Comparison of ENCODE assay signal across 8 mouse cellular contexts in the genomic region with DNA sequence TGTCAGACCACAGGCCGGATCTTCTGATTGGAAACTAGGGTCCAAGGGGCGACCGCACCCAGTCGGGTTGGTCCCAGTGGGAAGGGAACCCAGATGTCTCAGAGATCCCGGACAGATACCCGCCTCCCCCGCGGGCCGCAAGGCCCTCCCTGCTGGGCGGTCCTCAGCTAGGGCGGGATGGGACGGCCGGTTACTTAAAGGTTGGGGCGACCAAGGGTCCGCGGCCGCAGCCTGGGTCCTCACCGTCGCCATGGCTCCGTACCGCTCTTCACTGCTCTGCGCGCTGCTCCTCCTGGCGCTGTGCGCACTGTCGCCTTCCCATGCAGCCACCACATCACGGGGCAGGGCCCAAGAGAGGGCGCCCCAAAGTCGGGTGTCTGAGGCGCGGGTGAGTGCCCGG. TPM values are rescaled to one million over a fixed set of nuclear protein-coding genes. Genes with fewer than 3 reads are reported as not detected.
DNase-seq lines count a peak whose midpoint lies in the region; ATAC-seq lines count a peak whose summit lies in the region.

No protein-coding gene starts in this region.

- peak overlapping the region; percentile 29 for H3K9ac ChIP-seq in kidney, embryonic 14.5 days (ENCODE audit: low read depth, low read length)
- H3K9ac ChIP-seq in liver, embryonic 12.5 days: no peak overlapping the region
- no peak overlapping the region for H3K9ac ChIP-seq in midbrain, embryonic 16.5 days (ENCODE audit: low read depth, low read length)

- H3K4me2 ChIP-seq in kidney, embryonic 14.5 days (replicated peaks; ENCODE audit: low read depth, low read length): peak overlapping the region; percentile 64
- H3K4me2 ChIP-seq in liver, embryonic 12.5 days: peak overlapping the region; percentile 59
- peak overlapping the region; percentile 53 for H3K4me2 ChIP-seq in midbrain, embryonic 16.5 days (ENCODE audit: low read length)

- H3K36me3 ChIP-seq in kidney, embryonic 14.5 days (ENCODE audit: control insufficient read depth, insufficient read depth, low read length): no peaks in the 10 kb centered on the region
- H3K36me3 ChIP-seq in hindbrain, embryonic 10.5 days: no peaks in the 10 kb centered on the region
- no peaks in the 10 kb centered on the region for H3K36me3 ChIP-seq in liver, embryonic 12.5 days
- H3K36me3 ChIP-seq in midbrain, embryonic 16.5 days (ENCODE audit: control insufficient read depth, insufficient read depth, low read length): no peaks in the 10 kb centered on the region

- H3K4me1 ChIP-seq in kidney, embryonic 14.5 days (ENCODE audit: control insufficient read depth, insufficient read depth, low read length): no peaks in the 10 kb centered on the region
- peaks cover 14% of the 10 kb centered on the region for H3K4me1 ChIP-seq in hindbrain, embryonic 10.5 days (replicated peaks)
- peaks cover 26% of the 10 kb centered on the region for H3K4me1 ChIP-seq in liver, embryonic 12.5 days
- peaks cover 4% of the 10 kb centered on the region; the same call in 1 of the 2 replicates for H3K4me1 ChIP-seq in midbrain, embryonic 16.5 days (ENCODE audit: control insufficient read depth, insufficient read depth, low read length)

- no peaks in the 10 kb centered on the region for H3K9me3 ChIP-seq in kidney, embryonic 14.5 days (ENCODE audit: control insufficient read depth, low read length)
- H3K9me3 ChIP-seq in hindbrain, embryonic 10.5 days: no peaks in the 10 kb centered on the region
- no peaks in the 10 kb centered on the region for H3K9me3 ChIP-seq in liver, embryonic 12.5 days (replicated peaks)
- H3K9me3 ChIP-seq in midbrain, embryonic 16.5 days (replicated peaks; ENCODE audit: control insufficient read depth, low read length, poor library complexity, severe bottlenecking): no peaks in the 10 kb centered on the region

- peak overlapping the region; percentile 37 for H3K4me3 ChIP-seq in kidney, embryonic 14.5 days (ENCODE audit: low read length)
- H3K4me3 ChIP-seq in hindbrain, embryonic 10.5 days: peak overlapping the region; percentile 49
- peak overlapping the region; percentile 43 for H3K4me3 ChIP-seq in liver, embryonic 12.5 days
- H3K4me3 ChIP-seq in midbrain, embryonic 16.5 days (ENCODE audit: low read depth, low read length): peak overlapping the region; percentile 29

- no peak for DNase-seq in kidney, adult 11 months
- DNase-seq in gastrocnemius, adult 18-20 months (ENCODE audit: low spot score): peak; percentile 86
- DNase-seq in hindbrain, embryonic 10.5 days (ENCODE audit: low spot score): peak; percentile 35
- DNase-seq in layer of hippocampus, postnatal 25 days (ENCODE audit: extremely low spot score in 1 of 2, low spot score in 1 of 2): no peak
- no peak for DNase-seq in spleen, adult 12 weeks (ENCODE audit: low spot score)

- peaks cover 6% of the 10 kb centered on the region; the same call in 1 of the 2 replicates for H3K27me3 ChIP-seq in kidney, embryonic 14.5 days (ENCODE audit: control insufficient read depth, insufficient read depth, low read length)
- H3K27me3 ChIP-seq in hindbrain, embryonic 10.5 days (ENCODE audit: insufficient read depth, poor library complexity, severe bottlenecking): peaks cover 49% of the 10 kb centered on the region
- peaks cover 60% of the 10 kb centered on the region for H3K27me3 ChIP-seq in liver, embryonic 12.5 days (replicated peaks)
- peaks cover 29% of the 10 kb centered on the region for H3K27me3 ChIP-seq in midbrain, embryonic 16.5 days (ENCODE audit: control insufficient read depth, insufficient read depth, low read depth, low read length)

- WGBS in kidney, embryonic 14.5 days: 2% methylated on average over 32 of the region's 32 CpGs
- 3% methylated on average over 32 of the region's 32 CpGs for WGBS in hindbrain, embryonic 10.5 days
- 2% methylated on average over 32 of the region's 32 CpGs for WGBS in liver, embryonic 12.5 days (ENCODE audit: insufficient replicate concordance)
- WGBS in midbrain, embryonic 16.5 days: 3% methylated on average over 32 of the region's 32 CpGs

- peak; percentile 67 for ATAC-seq in kidney, embryonic 14.5 days (ENCODE audit: low FRiP score, low TSS enrichment)
- no peak; the same call in 1 of the 2 replicates for ATAC-seq in liver, embryonic 12.5 days
- ATAC-seq in midbrain, embryonic 16.5 days: no peak

- H3K27ac ChIP-seq in kidney, embryonic 14.5 days (ENCODE audit: low read depth, low read length): no peak overlapping the region
- H3K27ac ChIP-seq in hindbrain, embryonic 10.5 days: 0 out of 2 replicates have a peak overlapping the region, but pooled peaks have one; percentile 14
- H3K27ac ChIP-seq in liver, embryonic 12.5 days: no peak overlapping the region
- H3K27ac ChIP-seq in midbrain, embryonic 16.5 days (ENCODE audit: low read length): no peak overlapping the region

RNA-seq across cellular contexts. Expression of gene Gsn, which starts 26.0 kb away (rescaled TPM):
- 57.6 and 84.2 TPM in 2 replicates for polyA plus RNA-seq in kidney, embryonic 14.5 days (2014; fragmentation: Nextera tagmentation; extraction: Ambion mirVana)
- total RNA-seq in gastrocnemius, adult 18-20 months (2021): 100 to 1,000 TPM; 526 to 574 TPM
- polyA plus RNA-seq in hindbrain, embryonic 10.5 days (2016; fragmentation: Nextera tagmentation; extraction: Ambion mirVana): 20.4 and 33.7 TPM in 2 replicates
- polyA plus RNA-seq in liver, embryonic 12.5 days (2016; fragmentation: Nextera tagmentation; extraction: Ambion mirVana): 76.8 and 80.4 TPM in 2 replicates
- 18.0 and 20.5 TPM in 2 replicates for polyA plus RNA-seq in midbrain, embryonic 16.5 days (2015; fragmentation: Nextera tagmentation; extraction: Ambion mirVana)
- 100 to 1,000 TPM; 114 to 138 TPM for total RNA-seq in layer of hippocampus, postnatal 25 days (2021)

RNA-seq across cellular contexts. Expression of gene Stom, which starts 54.6 kb away (rescaled TPM):
- polyA plus RNA-seq in kidney, embryonic 14.5 days (2014; fragmentation: Nextera tagmentation; extraction: Ambion mirVana): 10.8 and 18.8 TPM in 2 replicates
- 10 to 100 TPM; 33.3 to 33.7 TPM for total RNA-seq in gastrocnemius, adult 18-20 months (2021)
- 14.8 and 17.0 TPM in 2 replicates for polyA plus RNA-seq in hindbrain, embryonic 10.5 days (2016; fragmentation: Nextera tagmentation; extraction: Ambion mirVana)
- polyA plus RNA-seq in liver, embryonic 12.5 days (2016; fragmentation: Nextera tagmentation; extraction: Ambion mirVana): 134 TPM in 2 replicates
- 14.5 and 17.6 TPM in 2 replicates for polyA plus RNA-seq in midbrain, embryonic 16.5 days (2015; fragmentation: Nextera tagmentation; extraction: Ambion mirVana)
- 1 to 10 TPM; 8.0 to 8.9 TPM for total RNA-seq in layer of hippocampus, postnatal 25 days (2021)

Comparison
In these comparisons a context has a peak if more than half of its experiments do, and no peak if none do; other contexts are left out.
1. DNase-seq: peak in gastrocnemius, adult 18-20 months (single experiment) and hindbrain, embryonic 10.5 days (single experiment); none in kidney, adult 11 months (single experiment), layer of hippocampus, postnatal 25 days (0 of 2) and spleen, adult 12 weeks (single experiment).
2. Peak in every context shown above with its lines, with median percentiles within 50 percentile points of each other: H3K4me2 ChIP-seq and H3K4me3 ChIP-seq.